Mouse (Mus musculus): ENCODE data around the gene Sema6d. TPM values are rescaled to one million over a fixed set of nuclear protein-coding genes. Genes with fewer than 3 reads are reported as not detected.

The Sema6d gene
- polyA plus RNA-seq, 1 experiment from 2014 or later: 27.9 TPM

DNA sequence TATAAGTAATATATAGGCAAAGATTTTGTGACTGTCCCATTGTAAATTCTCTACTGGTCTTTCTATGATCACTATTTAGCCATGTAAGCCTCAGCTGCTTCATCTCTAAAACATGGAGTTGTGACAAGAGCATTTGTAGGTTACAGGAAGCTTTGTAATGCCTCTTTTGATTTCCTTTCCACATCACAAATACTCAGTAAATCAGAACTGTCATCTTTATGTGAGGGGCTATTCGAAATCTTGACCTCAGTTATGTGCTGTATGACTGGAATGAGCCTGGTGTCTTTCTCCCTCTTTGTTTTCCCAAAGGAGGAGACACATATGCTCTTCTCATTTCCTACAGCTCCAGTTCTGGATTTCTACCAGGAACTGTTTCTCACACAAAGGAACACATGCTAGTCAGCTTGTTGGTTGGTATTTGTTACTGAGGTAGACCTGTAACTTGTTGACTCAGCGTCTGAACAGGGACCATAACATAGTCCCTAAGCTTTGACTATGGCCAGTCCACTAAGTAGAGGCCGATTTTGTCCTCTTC is 51.8 kb downstream of the Sema6d start:
- DNase-seq (ENCODE audit: low spot score) (no peak), ATAC-seq (ENCODE audit: insufficient read depth, low FRiP score, low TSS enrichment) (no peak)
- Histone ChIP-seq H3K4me2 (ENCODE audit: low read depth) (no peak overlapping the region), H3K9me3 (ENCODE audit: control insufficient read depth, low read length) (no peaks in the 10 kb centered on the region), H3K4me3 (ENCODE audit: low read depth, low read length) (no peak overlapping the region), H3K4me1 (ENCODE audit: control insufficient read depth, insufficient read depth, low read length) (no peaks in the 10 kb centered on the region), H3K9ac (ENCODE audit: low read length) (no peak overlapping the region), H3K36me3 (ENCODE audit: control insufficient read depth, insufficient read depth, low read length) (no peaks in the 10 kb centered on the region), H3K27ac (ENCODE audit: low read depth, low read length) (no peak overlapping the region), H3K27me3 (ENCODE audit: control insufficient read depth, insufficient read depth, low read length) (no peaks in the 10 kb centered on the region)
- WGBS: 74% methylated on average over 3 of the region's 3 CpGs

DNA sequence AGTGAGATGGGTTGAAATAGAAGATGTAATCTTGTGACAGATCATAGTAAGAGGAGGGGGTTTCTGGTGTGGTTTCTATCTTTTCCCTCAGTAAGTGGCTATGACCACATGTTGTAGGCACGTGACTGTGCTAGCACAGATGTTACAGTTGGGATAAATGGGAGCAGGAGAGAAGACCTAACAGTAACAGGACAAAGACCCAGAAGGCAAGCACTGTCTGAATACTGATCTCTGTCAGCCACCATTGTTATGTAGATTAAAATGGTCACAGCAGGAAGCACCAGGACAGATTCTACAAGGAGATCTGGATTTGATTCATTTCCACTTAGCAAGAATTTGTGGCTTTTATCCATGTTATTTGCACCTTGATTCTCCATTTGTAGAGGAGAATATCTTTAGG is 55.8 kb downstream of the Sema6d start:
- Histone ChIP-seq H3K4me3 (ENCODE audit: low read depth, low read length) (no peak overlapping the region), H3K4me1 (ENCODE audit: control insufficient read depth, insufficient read depth, low read length) (no peaks in the 10 kb centered on the region), H3K9me3 (ENCODE audit: control insufficient read depth, low read length) (no peaks in the 10 kb centered on the region), H3K4me2 (ENCODE audit: low read depth) (no peak overlapping the region), H3K9ac (ENCODE audit: low read length) (no peak overlapping the region), H3K27ac (ENCODE audit: low read depth, low read length) (no peak overlapping the region), H3K27me3 (ENCODE audit: control insufficient read depth, insufficient read depth, low read length) (no peaks in the 10 kb centered on the region), H3K36me3 (ENCODE audit: control insufficient read depth, insufficient read depth, low read length) (no peaks in the 10 kb centered on the region)
- 22% methylated on average over 1 of the region's 1 CpGs for WGBS
- peak; percentile 24 for DNase-seq (ENCODE audit: low spot score)
- peak; percentile 72; the same call in 1 of the 2 replicates for ATAC-seq (ENCODE audit: insufficient read depth, low FRiP score, low TSS enrichment)

DNA sequence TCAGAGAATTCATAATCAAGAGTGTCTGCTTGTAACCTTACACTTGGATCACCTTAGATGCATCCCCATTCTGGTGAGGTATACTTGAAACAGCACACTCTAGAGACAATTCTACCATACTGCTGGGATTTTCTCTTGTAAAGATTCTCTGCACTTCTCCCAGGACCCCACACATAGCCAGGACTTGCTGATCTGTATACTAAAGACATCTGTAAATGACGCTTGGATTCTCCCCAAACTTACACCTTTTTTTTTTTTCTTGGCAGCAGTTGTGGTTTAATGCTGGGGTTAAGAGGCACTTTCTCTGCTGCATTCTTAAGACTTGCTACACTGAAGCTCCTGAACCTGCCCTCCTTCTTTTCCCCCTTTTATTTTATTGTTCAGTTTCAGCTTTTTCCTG is 68.4 kb downstream of the Sema6d start:
- no peak overlapping the region for H3K4me3 ChIP-seq (ENCODE audit: low read depth, low read length)
- no peak overlapping the region for H3K9ac ChIP-seq (ENCODE audit: low read length)
- H3K4me1 ChIP-seq (ENCODE audit: control insufficient read depth, insufficient read depth, low read length): peaks cover 3% of the 10 kb centered on the region; the same call in 1 of the 2 replicates
- DNase-seq (ENCODE audit: low spot score) (no peak), ATAC-seq (ENCODE audit: insufficient read depth, low FRiP score, low TSS enrichment) (no peak)
- no peaks in the 10 kb centered on the region for H3K27me3 ChIP-seq (ENCODE audit: control insufficient read depth, insufficient read depth, low read length)
- H3K4me2 ChIP-seq (ENCODE audit: low read depth): no peak overlapping the region
- H3K27ac ChIP-seq (ENCODE audit: low read depth, low read length): no peak overlapping the region
- H3K36me3 ChIP-seq (ENCODE audit: control insufficient read depth, insufficient read depth, low read length): no peaks in the 10 kb centered on the region
- WGBS: 68% methylated on average over 1 of the region's 1 CpGs
- H3K9me3 ChIP-seq (ENCODE audit: control insufficient read depth, low read length): no peaks in the 10 kb centered on the region

DNA sequence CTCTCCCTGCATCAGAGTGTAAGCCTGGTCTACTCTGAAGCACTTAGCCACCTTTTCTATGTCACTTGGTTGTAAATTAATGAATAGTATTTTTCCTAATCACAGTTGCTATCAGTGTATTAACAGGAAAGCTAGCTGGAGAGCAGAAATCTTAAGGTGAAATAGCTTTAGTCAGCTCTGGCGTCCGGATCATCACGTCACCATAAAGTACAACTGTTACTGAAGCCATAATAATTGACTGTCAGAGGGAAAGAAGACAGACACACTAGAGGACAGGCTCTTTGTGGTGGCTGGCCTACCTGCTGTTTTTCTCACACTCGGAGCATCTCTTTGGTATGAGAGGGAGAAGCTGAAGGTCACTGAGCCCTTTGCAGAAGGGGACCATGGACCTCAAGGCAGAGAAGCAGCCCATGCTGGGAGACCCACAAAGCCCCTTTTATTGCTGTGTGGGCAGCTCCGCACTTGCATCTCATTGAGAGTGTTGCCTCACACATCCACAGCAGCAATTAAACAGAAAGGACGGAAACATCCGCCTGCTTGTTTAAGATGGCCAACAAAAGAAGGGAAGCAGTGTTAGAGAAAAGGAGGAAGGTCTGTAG is 72.3 kb downstream of the Sema6d start:
- DNase-seq (ENCODE audit: low spot score): no peak
- H3K27ac ChIP-seq (ENCODE audit: low read depth, low read length): peak overlapping the region; percentile 42; the same call in 1 of the 2 replicates

DNA sequence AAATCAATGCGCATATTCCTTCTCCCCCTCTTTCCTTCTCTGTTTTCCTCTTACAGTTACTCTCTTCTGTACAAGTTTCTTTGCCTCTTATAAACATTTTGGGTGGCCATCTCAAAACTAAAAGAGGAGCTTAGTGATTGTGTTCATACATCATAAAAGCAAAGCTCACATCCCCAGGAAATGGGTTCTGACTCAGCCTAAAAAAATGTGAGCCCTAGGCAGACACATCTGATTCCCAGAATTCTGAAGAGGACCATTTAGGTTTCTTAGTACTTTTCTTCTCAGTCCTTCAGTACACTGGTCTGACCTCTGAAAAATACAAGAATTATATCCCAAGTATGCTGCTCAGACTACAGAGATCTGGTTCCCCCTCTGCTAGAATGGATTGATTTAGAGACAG is 78.6 kb downstream of the Sema6d start:
- no peak overlapping the region for H3K9ac ChIP-seq (ENCODE audit: low read length)
- DNase-seq (ENCODE audit: low spot score) (no peak), ATAC-seq (ENCODE audit: insufficient read depth, low FRiP score, low TSS enrichment) (no peak)
- H3K27me3 ChIP-seq (ENCODE audit: control insufficient read depth, insufficient read depth, low read length): no peaks in the 10 kb centered on the region
- no peak overlapping the region for H3K4me2 ChIP-seq (ENCODE audit: low read depth)
- no peaks in the 10 kb centered on the region for H3K9me3 ChIP-seq (ENCODE audit: control insufficient read depth, low read length)
- H3K36me3 ChIP-seq (ENCODE audit: control insufficient read depth, insufficient read depth, low read length): no peaks in the 10 kb centered on the region
- no peak overlapping the region for H3K4me3 ChIP-seq (ENCODE audit: low read depth, low read length)
- H3K27ac ChIP-seq (ENCODE audit: low read depth, low read length): no peak overlapping the region
- H3K4me1 ChIP-seq (ENCODE audit: control insufficient read depth, insufficient read depth, low read length): no peaks in the 10 kb centered on the region
- 100% methylated on average over 1 of the region's 1 CpGs for WGBS

More for the DNA sequence above, 72.3 kb downstream of the Sema6d start:
- Histone ChIP-seq H3K4me3 (ENCODE audit: low read depth, low read length) (no peak overlapping the region), H3K9ac (ENCODE audit: low read length) (no peak overlapping the region), H3K4me2 (ENCODE audit: low read depth) (no peak overlapping the region), H3K9me3 (ENCODE audit: control insufficient read depth, low read length) (no peaks in the 10 kb centered on the region), H3K4me1 (ENCODE audit: control insufficient read depth, insufficient read depth, low read length) (peaks cover 3% of the 10 kb centered on the region; the same call in 1 of the 2 replicates), H3K36me3 (ENCODE audit: control insufficient read depth, insufficient read depth, low read length) (no peaks in the 10 kb centered on the region), H3K27me3 (ENCODE audit: control insufficient read depth, insufficient read depth, low read length) (no peaks in the 10 kb centered on the region)
- 31% methylated on average over 7 of the region's 7 CpGs for WGBS
- ATAC-seq (ENCODE audit: insufficient read depth, low FRiP score, low TSS enrichment): peak; percentile 54; the same call in 1 of the 2 replicates

DNA sequence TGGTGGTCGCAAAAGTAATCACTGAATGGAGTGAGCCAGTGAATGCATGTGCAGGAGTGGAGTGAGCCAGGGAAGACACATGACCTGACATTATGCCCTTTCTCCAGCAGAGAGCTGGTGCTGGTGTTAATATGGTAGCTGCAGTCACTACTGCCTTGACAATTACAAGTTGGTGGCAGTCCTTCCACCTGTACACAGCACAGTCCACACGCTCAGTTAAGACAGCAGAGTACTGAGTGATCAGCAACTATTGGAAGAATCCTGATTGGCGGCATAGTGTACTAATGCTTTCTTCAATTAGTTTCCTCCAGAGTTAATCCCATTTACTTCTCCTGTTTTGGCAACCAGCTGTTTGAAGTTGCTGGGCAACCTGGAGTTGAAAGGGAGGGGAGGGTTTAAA is 81.9 kb downstream of the Sema6d start:
- Histone ChIP-seq H3K9ac (ENCODE audit: low read length) (no peak overlapping the region), H3K9me3 (ENCODE audit: control insufficient read depth, low read length) (no peaks in the 10 kb centered on the region), H3K4me2 (ENCODE audit: low read depth) (no peak overlapping the region), H3K4me3 (ENCODE audit: low read depth, low read length) (no peak overlapping the region), H3K4me1 (ENCODE audit: control insufficient read depth, insufficient read depth, low read length) (no peaks in the 10 kb centered on the region; the same call in 1 of the 2 replicates), H3K27me3 (ENCODE audit: control insufficient read depth, insufficient read depth, low read length) (no peaks in the 10 kb centered on the region), H3K27ac (ENCODE audit: low read depth, low read length) (no peak overlapping the region), H3K36me3 (ENCODE audit: control insufficient read depth, insufficient read depth, low read length) (no peaks in the 10 kb centered on the region)
- ATAC-seq (ENCODE audit: insufficient read depth, low FRiP score, low TSS enrichment) (no peak), DNase-seq (ENCODE audit: low spot score) (no peak)
- 85% methylated on average over 3 of the region's 3 CpGs for WGBS

DNA sequence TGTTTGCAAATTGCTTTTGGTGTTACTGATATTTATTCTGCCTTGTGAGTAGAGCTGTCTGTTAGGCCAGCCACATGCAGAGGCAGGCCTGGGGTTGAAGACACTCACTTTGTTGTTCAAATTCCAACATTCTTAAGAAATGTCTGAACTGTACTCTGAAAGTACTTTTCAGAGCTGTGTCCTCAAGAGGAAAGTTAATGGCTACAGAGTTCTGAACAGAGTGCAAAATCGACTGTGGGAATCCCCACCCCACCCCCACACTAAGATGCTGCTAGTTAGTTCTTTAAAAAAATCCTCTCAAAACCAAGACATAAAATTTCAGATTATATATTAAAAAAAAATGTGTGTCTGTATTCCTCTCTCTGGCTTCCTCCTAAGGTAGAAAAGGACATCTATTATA is 86.5 kb downstream of the Sema6d start:
- no peak overlapping the region for H3K27ac ChIP-seq (ENCODE audit: low read depth, low read length)
- ATAC-seq (ENCODE audit: insufficient read depth, low FRiP score, low TSS enrichment): no peak
- 53% methylated on average over 1 of the region's 1 CpGs for WGBS

DNA sequence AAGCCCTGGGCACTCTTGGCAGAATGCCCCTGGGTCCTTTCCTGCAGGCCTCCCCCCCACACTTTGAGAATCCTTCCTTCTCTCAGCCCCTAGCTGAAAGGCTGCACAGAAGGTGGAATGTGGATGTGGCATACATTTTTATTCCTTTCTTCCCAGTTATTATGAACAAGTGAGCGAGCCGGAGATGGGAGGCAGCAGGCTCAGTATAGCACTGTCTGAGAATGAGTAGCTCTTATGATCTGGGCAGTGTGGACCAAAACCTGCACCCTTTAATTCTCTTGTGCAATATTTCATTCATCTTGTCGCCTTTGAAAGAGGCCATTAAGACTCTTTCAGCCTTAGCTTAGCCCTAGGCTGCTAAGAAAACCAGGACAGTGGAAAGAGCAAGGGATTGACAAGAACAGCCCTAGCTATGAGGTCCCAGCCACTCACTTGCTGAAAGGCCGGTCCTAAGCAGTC is 87.0 kb downstream of the Sema6d start:
- H3K27me3 ChIP-seq (ENCODE audit: control insufficient read depth, insufficient read depth, low read length): no peaks in the 10 kb centered on the region
- H3K9ac ChIP-seq (ENCODE audit: low read length): no peak overlapping the region
- DNase-seq (ENCODE audit: low spot score) (no peak), ATAC-seq (ENCODE audit: insufficient read depth, low FRiP score, low TSS enrichment) (peak; percentile 50)
- H3K9me3 ChIP-seq (ENCODE audit: control insufficient read depth, low read length): no peaks in the 10 kb centered on the region
- no peak overlapping the region for H3K4me2 ChIP-seq (ENCODE audit: low read depth)
- H3K4me1 ChIP-seq (ENCODE audit: control insufficient read depth, insufficient read depth, low read length): no peaks in the 10 kb centered on the region; the same call in 1 of the 2 replicates
- WGBS: 55% methylated on average over 4 of the region's 4 CpGs
- no peak overlapping the region for H3K4me3 ChIP-seq (ENCODE audit: low read depth, low read length)
- H3K27ac ChIP-seq (ENCODE audit: low read depth, low read length): no peak overlapping the region
- no peaks in the 10 kb centered on the region for H3K36me3 ChIP-seq (ENCODE audit: control insufficient read depth, insufficient read depth, low read length)

More for the DNA sequence above, 86.5 kb downstream of the Sema6d start:
- DNase-seq (ENCODE audit: low spot score): no peak
- Histone ChIP-seq H3K4me3 (ENCODE audit: low read depth, low read length) (no peak overlapping the region), H3K4me2 (ENCODE audit: low read depth) (no peak overlapping the region), H3K9me3 (ENCODE audit: control insufficient read depth, low read length) (no peaks in the 10 kb centered on the region), H3K36me3 (ENCODE audit: control insufficient read depth, insufficient read depth, low read length) (no peaks in the 10 kb centered on the region), H3K9ac (ENCODE audit: low read length) (no peak overlapping the region), H3K4me1 (ENCODE audit: control insufficient read depth, insufficient read depth, low read length) (no peaks in the 10 kb centered on the region; the same call in 1 of the 2 replicates), H3K27me3 (ENCODE audit: control insufficient read depth, insufficient read depth, low read length) (no peaks in the 10 kb centered on the region)

DNA sequence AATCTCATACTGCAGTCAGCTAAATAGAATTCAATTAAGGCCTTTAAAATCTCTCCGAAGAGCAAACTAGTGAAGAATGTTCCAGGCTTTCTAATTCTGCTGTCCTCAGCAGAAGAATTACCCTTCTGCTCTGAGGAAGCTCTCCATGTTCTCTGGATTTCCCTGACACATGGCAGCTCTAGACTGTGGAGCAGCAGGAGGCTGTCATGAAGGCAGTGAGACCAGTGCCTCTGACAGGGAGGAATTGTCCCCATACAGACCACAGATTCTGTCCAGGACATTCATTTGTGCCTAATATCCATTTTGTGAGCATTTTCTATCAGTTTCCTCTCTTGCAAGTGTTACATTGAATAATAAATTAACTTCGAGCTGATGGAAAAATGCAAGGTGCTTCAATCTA is 99.5 kb downstream of the Sema6d start:
- ATAC-seq (ENCODE audit: insufficient read depth, low FRiP score, low TSS enrichment) (no peak), DNase-seq (ENCODE audit: low spot score) (no peak)
- Histone ChIP-seq H3K4me3 (ENCODE audit: low read depth, low read length) (no peak overlapping the region), H3K27ac (ENCODE audit: low read depth, low read length) (no peak overlapping the region), H3K9ac (ENCODE audit: low read length) (no peak overlapping the region), H3K27me3 (ENCODE audit: control insufficient read depth, insufficient read depth, low read length) (no peaks in the 10 kb centered on the region), H3K9me3 (ENCODE audit: control insufficient read depth, low read length) (no peaks in the 10 kb centered on the region), H3K36me3 (ENCODE audit: control insufficient read depth, insufficient read depth, low read length) (no peaks in the 10 kb centered on the region), H3K4me1 (ENCODE audit: control insufficient read depth, insufficient read depth, low read length) (no peaks in the 10 kb centered on the region), H3K4me2 (ENCODE audit: low read depth) (no peak overlapping the region)
- 84% methylated on average over 2 of the region's 2 CpGs for WGBS

Data from neural tube, embryonic 11.5 days (tissue).